Mouse (Mus musculus) mouse embryonic stem cell (cell line): ENCODE data around the gene Tff3.

Experiments used
- in situ Hi-C, 2 experiments: fragments of 300-500 bp; cut with MboI; formaldehyde crosslinking; loops; 1 replicate in 1 of 2; 3 replicates in 1 of 2; pipeline ENCODE4 v1.14.3; 2019 to 2020; ENCODE audit warnings: low sequenced_read_pairs in 2 of 2, low pct_unique_long_range_greater_than_20kb in 1 of 2, mixed read lengths in 1 of 2; ENCODE audit not compliant: unreplicated experiment in 1 of 2

Tff3 gene

DNA sequence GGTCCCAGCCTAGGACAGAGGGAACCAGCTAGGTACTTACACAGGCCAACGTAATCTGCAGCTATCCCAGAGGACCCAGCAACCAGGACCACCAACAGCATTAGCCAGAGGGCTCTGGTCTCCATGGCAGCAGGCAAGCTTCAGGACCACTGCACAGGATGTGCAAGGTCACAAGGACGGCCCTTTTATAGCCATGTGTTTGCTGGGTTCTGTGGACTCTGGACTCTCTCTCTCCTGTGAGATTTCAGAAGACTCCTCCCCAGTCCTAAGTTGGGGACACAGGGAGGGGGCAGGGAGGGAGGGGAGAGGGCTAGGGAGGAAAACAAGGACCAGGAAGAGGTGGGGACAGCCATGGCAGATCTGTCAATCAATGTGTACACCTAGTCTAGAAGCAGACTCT is at the start of gene Tff3:
TSS of gene Tff3 (minus strand) at position 195 of the 400 bp plus-strand sequence.
- in situ Hi-C loops: loop anchor here in 1 of 2 experiments (5.0 kb wide), 1 partner anchor 58 kb away; no protein-coding TSS in a partner anchor

DNA sequence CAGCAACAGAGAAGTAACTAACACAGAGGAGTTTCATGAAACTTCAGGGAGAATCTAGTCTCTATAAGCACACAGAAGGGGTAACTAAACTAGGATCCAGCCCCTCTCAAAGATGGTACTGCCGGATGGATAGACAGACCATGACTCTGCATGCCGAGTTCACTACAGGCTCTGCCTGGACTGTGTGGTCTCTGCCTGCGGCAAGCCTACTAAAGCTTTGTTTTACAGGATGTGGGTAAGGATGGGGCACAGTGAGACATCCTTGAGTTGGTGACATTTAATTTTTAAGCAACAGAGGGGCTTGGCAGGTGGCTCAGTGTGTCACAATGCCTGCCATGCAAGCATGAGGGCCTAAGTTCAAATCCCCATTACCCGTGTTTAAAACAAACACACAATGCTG is 46.9 kb upstream of the Tff3 start:
- in situ Hi-C loops: no loop called here

DNA sequence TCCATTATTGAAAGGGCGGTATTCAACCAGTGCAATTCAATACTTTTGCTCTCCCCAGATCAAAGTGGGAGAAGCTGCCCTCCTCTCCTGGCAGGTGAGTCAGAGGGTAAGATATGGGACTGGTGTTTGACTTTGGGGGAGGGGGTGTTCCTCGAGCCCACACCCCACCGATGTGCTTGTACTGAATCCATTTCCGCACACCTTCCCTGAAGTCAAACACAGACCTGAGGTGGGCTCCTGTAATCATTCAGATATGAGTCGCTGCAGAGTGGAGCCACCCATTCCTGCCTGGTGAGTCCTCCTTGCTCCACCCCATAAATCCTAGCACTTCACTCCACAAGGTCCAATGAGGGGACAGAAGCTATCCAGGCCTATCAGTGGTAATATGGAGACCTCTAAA is 40.4 kb upstream of the Tff3 start:
- in situ Hi-C loops: no loop called here

GRCm38 (mm10) chr17:31165127-31165526 is 35.7 kb upstream of the Tff3 start, which contains the start of gene Tff1:
Tff1 (minus strand) TSS chr17:31165277.
- in situ Hi-C loops: no loop called here

DNA sequence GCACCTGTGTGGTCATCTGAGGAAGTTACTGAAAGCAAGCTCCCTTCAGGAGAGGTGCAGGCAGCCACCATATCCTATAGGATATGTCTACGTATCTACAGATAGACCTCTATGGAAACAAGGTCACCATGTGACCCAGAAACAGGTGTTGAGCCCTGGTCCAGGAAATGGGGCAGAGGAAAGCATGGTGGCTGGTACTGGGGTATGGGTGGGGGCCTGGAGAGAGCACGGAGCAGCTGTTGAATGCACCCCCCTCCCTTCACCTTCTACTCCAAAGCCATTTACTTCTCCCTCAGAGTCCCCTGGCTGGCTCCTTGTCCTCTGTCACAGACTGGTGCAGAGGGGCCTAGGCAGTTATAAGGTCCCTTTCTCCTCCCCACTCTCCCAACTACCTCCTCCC is 34.4 kb upstream of the Tff3 start:
- in situ Hi-C loops: no loop called here

GRCm38 (mm10) chr17:31162607-31163006 is 33.2 kb upstream of the Tff3 start:
- in situ Hi-C loops: no loop called here

- in situ Hi-C loops: no loop called here
Measured at GRCm38 (mm10) chr17:31160291-31160690, 30.8 kb upstream of the Tff3 start.

GRCm38 (mm10) chr17:31157921-31158320 is 28.5 kb upstream of the Tff3 start:
- in situ Hi-C loops: no loop called here

DNA sequence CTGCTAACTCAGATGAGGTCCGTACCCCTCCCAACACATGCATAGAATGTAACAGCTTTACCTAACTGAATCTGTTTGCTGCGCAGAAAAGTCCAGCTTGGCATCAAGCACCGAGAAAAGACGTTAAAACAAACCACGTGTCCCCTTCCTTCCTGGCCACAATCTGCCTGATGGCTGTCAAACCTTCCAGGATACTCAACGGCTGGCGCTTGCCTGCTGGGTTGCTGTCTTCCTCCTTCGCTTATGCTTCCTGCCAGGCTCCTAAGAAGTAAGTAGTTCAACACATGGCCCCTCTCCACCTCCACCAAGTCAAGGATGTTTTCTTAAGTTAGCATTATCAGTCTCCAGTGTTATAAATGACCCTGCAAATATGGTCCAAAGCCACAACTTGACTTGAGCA is 24.3 kb upstream of the Tff3 start:
- in situ Hi-C loops: no loop called here

- in situ Hi-C loops: no loop called here
Measured at GRCm38 (mm10) chr17:31152966-31153499, 23.6 kb upstream of the Tff3 start.

DNA sequence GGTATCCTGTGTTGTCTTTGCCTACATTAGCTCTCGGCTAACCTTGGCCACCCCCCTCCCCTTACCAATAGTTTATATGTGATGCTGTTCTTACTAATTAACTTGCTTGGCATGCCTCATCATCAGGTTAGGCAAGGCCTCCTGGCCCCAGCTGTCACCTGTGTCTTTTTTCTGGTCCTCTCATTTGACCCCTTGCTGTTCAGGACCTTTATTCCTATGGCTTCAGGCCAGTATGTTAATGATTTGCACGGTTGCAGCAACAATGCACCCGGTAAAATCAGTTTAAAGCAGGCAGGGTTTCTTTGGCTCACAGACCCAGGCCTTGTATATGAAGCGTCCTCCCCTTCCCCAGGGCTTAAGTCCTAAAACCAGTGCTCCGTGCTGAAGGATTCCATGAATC is 23.1 kb upstream of the Tff3 start:
- in situ Hi-C loops: no loop called here

- in situ Hi-C loops: no loop called here
Measured at GRCm38 (mm10) chr17:31145998-31146397, 16.6 kb upstream of the Tff3 start.

- in situ Hi-C loops: no loop called here
Measured at GRCm38 (mm10) chr17:31144040-31145037, 14.9 kb upstream of the Tff3 start, which contains the start of gene Tff2. Tff2 (minus strand) TSS chr17:31144282.

- in situ Hi-C loops: no loop called here
Measured at GRCm38 (mm10) chr17:31142116-31142515, 12.7 kb upstream of the Tff3 start.

DNA sequence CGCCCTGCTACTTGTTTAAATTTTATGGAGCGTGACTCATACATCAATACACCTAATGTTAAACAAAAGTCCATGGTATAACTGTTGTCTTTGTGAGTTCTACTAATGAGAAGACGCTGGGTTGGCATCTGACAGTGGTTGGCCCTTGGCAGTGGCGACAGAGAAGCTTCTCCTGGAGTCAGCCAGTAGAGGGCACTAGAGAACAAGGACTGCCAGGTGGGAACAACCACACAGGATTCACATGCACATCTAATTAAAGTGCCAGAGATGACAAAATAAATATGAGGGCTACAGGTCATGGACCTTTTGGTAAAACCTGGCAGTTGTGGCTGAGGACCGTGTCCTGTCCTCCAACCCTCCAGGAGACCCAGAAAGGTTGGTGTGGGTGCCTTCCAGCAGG is 9.0 kb upstream of the Tff3 start:
- in situ Hi-C loops: no loop called here

DNA sequence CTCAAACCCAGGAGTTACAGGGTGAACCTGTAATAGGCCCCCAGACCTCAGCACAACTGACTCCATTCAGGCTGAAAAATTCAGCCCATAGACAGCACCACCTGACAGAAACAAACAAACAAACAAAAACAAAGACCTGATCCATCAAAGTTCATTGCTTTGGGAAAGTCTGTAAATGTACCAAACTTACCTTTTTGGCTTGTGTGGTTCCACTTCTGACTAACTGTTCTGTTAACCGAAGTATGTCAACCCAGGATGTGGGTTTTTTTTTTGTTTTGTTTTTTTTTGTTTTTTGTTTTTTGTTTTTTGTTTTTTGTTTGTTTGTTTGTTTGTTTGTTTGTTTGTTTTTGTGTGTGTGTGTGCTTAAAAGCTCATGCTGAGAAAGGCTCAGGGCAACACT is 7.4 kb upstream of the Tff3 start:
- in situ Hi-C loops: no loop called here

DNA sequence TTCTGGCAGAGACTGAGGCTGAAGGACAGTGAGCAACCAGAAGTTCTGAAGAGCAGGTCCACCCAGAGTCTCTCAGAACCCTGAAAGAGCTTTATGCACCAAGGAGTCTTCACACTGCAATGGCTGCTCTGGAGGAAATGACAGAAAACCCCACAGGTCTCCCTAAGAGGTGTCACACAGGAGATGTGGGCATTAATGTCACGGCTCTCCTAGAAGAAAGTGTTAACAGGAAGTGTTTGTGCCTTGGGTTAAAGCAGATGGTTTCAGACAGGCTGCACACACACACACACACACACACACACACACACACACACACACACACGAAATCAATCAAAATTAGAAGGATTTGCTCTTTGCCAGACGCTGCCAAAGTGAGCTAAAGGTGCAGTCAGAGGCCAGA is 6.8 kb upstream of the Tff3 start:
- in situ Hi-C loops: no loop called here

- in situ Hi-C loops: no loop called here
Measured at GRCm38 (mm10) chr17:31134913-31135312, 5.5 kb upstream of the Tff3 start.

DNA sequence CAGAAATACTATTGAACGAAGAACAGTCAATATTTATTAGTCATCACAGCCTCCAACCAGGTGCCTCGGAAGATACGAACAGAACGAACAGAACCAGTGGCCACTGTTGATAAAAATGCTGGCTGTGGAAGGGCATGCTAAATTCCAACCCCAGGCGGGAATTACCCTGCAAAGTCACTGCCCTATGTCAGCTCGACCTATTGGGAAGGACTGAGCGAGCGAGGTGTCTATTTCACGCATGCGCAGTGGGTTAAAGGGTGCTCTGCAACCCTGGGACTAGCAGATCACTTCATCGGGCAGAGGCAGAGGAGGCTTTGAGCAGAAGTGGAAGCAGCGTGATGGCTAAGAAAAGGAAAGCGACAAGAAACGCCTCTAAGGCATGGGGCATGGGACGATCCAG is 4.3 kb upstream of the Tff3 start:
- in situ Hi-C loops: no loop called here
